Mouse (Mus musculus): Measurements from ENCODE around the gene Map2.

Map2 gene

GRCm38 (mm10) chr1:66175041-66175665, at the start of gene Map2:
Gene Map2, plus strand, starts transcription at chr1:66175273.
- peak; percentile 85 for DNase-seq (ENCODE audit: low spot score)

DNA sequence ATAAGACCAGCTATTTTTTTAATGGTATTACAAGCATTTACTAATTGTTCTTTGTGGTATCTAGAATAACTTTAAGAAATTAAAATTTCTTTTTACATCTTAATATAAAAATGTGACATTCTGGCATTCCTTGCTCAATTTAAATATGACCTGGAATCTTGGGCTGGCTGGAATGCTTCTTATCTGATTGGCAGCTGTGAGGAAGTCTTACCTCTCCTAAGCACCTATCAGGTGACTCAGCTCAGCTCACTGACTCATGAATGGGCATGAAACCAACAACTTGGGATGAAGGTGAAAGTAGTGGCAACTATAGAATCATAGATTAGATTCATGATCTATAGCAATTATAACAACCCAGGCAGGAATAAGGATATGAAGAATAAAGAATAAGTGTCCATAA, 42.1 kb upstream of the Map2 start:
- peak; percentile 25 for DNase-seq (ENCODE audit: low spot score)

DNA sequence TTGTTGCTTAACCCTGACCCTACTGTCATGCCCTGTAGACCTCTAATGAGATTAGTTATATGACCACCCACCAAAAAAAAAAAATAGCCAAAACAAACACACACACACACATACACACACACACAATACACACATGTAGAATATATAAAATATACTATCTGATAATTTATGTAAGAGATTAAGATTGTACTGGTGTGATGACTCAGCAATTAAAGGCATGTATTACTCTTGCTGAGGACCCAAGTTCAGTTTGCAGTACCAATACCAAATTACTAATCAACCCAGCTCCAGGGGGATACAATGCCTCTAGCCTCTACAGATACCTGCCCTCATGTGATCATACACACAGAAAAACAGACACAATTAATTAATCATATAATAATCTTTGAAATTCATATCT, 39.7 kb upstream of the Map2 start:
- DNase-seq (ENCODE audit: low spot score) = no peak

- DNase-seq (ENCODE audit: low spot score) = no peak
Measured at GRCm38 (mm10) chr1:66140686-66141085, 34.4 kb upstream of the Map2 start.

DNA sequence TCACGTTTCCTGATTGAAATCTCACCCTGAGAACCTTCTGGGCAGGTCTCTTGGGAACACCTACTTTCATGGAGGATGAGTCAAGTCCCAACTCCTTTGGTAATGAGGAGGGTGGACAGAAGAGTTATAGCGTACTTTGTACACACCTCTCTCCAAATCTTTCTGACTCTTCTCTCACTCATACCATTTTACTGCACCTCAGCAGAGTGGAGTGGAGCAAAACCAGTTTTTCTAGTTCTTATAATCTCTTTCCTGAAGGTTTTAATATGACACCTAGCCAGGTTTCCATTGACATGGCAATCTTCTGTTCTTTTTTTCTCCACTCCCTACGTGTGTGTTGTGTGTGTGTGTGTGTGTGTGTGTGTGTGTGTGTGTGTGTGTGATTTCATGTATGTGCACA, 29.9 kb upstream of the Map2 start:
- no peak for DNase-seq (ENCODE audit: low spot score)

- DNase-seq (ENCODE audit: low spot score) = no peak
Measured at GRCm38 (mm10) chr1:66148825-66149514, 26.1 kb upstream of the Map2 start.

- no peak for DNase-seq (ENCODE audit: low spot score)
Measured at GRCm38 (mm10) chr1:66150806-66151205, 24.3 kb upstream of the Map2 start.

GRCm38 (mm10) chr1:66157135-66157534, 17.9 kb upstream of the Map2 start:
- no peak for DNase-seq (ENCODE audit: low spot score)

- DNase-seq (ENCODE audit: low spot score) = no peak
Measured at GRCm38 (mm10) chr1:66157589-66157988, 17.5 kb upstream of the Map2 start.

DNA sequence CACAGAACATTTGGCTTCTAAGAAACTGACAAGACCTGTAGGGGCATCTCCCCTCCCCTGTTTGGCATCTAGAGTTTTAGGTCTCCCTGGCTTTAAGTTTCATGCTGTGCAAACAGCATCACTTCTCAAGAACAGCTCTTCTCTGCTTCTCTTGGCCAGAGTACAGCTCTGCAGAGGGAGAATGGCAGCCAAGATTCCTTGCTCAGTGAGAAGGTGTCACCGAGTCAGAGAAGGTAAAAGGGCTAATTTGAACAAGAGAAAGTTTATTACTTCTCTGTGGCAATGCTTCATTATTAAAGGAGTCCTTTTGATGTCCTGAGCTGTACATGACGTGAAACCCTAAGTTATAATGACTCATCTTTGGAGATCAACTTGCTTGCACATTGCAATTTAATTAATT, 10.4 kb upstream of the Map2 start:
- no peak for DNase-seq (ENCODE audit: low spot score)

- no peak for DNase-seq (ENCODE audit: low spot score)
Measured at GRCm38 (mm10) chr1:66168722-66169121, 6.4 kb upstream of the Map2 start.

DNA sequence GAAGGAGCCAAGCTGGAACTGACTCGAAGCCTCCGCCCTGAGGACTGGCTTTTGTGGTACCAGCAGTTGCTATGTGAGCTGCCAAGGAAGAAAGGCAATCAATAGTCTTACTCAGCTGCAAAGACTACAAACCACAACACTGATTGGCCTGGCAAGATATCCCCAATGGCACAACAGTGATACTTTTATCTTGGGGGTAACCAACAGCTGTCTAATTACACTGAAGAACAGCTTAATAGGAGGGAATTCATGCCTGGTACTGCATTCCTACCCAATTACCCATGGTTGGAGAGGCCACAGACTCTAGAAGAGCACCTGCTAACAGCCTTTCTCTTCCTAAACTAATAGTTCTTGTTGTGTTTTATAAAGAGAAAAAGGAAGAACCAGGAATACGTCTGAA, 2.9 kb upstream of the Map2 start:
- no peak for DNase-seq (ENCODE audit: low spot score)

DNA sequence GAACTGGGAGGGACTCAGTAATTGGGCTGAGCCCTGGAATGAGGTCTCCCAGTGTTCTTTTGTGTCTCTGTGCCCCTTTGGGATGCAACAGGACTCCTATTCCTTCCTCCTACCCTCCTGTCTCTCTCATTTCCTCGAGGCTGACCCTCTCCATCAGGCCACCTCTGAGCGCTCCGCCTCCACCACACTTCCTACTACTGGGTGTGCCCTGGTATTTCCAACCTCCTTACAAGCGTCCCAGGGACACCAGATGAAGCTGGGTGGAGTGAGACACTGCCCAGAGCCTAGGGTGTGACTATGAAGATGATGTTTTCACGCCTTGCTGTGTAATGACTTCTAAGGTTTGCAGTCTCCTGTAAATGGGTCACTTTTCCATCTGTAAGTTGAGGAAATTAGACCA, 1.4 kb upstream of the Map2 start:
- no peak for DNase-seq (ENCODE audit: low spot score)

DNA sequence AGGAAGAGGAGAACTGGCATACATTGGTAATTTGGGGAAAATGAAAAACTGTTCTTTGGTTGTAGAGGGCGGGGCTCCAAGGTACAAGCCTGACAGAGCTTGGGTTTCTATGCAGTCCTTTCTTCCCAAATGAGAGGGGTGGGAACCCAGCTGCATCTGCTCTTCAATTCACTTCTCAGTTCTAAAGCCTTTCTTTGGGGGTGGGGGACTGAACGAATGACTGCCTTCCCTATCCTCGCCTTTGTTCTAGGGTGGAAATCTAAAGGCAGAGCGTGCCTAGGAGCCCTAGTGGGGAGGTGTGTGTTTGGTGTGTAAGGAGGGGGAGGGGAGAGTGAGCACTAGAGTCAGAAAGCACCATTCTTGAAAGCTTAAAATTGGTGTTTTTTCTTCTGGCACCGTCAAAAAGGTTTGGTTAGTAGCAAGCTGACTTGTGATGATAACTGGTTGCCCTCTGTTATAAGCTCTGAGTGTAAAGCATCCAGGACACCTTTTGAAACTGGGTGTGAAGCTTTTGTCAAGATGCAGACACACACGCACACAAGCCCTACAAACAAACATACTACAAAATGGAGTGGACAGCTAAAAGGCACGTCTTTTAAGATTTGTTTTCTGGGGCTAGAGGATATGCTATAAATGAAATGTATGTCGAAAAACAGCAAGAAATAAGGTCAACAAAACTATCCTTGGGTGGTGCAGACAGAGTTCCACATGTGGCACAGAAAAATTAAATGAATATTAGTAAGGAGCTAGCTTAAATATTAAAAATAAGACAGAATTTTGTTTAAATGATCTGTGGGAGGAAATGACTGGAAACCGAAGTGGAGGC, 1.2 kb downstream of the Map2 start:
- DNase-seq (ENCODE audit: low spot score) = no peak

GRCm38 (mm10) chr1:66176838-66177105, 1.7 kb downstream of the Map2 start:
- no peak for DNase-seq (ENCODE audit: low spot score)

- no peak for DNase-seq (ENCODE audit: low spot score)
Measured at GRCm38 (mm10) chr1:66177489-66178170, 2.6 kb downstream of the Map2 start.

GRCm38 (mm10) chr1:66187016-66187681, 12.1 kb downstream of the Map2 start:
- DNase-seq (ENCODE audit: low spot score) = no peak

- no peak for DNase-seq (ENCODE audit: low spot score)
Measured at GRCm38 (mm10) chr1:66192401-66192800, 17.3 kb downstream of the Map2 start.

- no peak for DNase-seq (ENCODE audit: low spot score)
Measured at GRCm38 (mm10) chr1:66192891-66193290, 17.8 kb downstream of the Map2 start.

DNA sequence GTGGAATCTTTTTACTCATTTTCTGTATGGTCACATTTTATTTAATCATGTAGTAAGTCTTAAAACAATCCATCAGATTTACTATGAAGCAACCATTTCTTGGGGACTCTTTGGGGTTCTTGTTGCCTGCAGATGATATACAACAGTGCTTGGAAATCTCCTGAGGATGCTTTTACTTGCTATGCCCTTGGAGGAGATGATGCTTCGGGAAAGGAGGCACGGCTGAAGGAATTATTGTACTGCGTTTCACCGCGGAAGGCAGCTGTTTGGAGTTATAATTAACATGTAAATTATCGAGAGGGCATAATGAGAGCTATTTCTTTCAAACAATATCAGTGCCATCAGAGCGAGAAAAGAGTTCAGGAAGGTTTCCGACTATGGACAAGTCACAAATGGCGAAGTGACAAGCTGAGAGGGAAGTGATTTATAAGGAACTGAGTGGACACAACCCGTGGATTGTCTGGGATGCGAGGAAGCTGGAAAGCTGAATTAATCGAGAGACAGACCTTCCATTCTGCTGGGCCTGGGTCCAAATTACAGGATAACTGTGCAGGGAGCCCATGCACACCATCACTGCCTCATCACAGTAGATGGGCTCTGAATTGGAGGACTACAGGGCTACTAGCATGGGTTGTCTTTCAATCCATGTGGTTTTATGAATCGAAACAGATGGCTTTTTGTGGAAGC, 20.1 kb downstream of the Map2 start:
- no peak for DNase-seq (ENCODE audit: low spot score)

DNA sequence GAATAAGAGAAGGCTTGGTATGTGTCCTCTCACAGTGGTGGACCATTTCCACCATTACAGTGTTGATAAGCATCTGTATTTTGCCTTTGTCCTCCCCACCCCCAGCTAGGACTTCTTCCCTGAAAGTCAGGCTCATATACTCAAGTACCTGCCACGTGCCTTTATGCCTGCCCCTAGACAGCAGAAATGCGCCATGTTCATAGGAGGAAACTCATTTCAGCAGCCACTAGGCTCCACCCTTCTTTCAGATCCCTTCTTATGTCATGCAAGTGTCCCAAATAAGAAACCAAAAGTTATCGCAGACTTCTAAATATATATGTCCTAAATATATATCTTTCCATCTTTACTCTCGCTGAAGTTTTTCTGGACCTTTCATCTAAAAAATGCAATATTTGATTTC, 21.2 kb downstream of the Map2 start:
- DNase-seq (ENCODE audit: low spot score) = no peak

- no peak for DNase-seq (ENCODE audit: low spot score)
Measured at GRCm38 (mm10) chr1:66196716-66197115, 21.6 kb downstream of the Map2 start.
